ENCODE assay signal across 8 mouse cellular contexts in the genomic region with DNA sequence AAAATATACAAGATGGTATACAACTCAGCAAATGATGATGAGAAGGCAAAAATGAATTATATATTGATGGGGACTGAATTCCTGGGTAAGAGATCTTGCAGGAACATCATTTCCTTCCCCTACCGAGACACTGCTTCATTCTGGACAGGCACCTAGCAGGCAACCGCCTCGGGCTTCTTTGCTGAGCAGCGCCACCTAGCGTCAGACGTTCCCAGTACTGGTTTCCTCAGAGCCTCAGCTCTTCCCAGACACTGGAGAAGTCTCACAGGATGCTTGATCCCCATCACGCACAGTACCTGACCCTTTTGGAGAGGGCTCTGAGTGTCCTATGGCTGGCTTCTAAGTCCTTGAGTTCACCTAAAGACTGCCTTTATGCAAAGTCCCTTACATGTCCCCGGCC.
A peak's percentile ranks its signal among the peaks of the same experiment; 100 is the strongest.
DNase-seq lines count a peak whose midpoint lies in the region; ATAC-seq and TF ChIP-seq lines count a peak whose summit lies in the region.

No protein-coding gene starts in this region.

- no peaks in the 10 kb centered on the region for H3K4me1 ChIP-seq in intestine, embryonic 14.5 days (replicated peaks; ENCODE audit: control insufficient read depth, insufficient read depth, low read length)
- no peaks in the 10 kb centered on the region for H3K4me1 ChIP-seq in midbrain, embryonic 10.5 days

- no peak overlapping the region for H3K9ac ChIP-seq in intestine, embryonic 14.5 days (ENCODE audit: low read length)

- H3K27ac ChIP-seq in gastrocnemius, adult 2 months: no peak overlapping the region
- H3K27ac ChIP-seq in intestine, embryonic 14.5 days (ENCODE audit: low read depth): no peak overlapping the region
- no peak overlapping the region for H3K27ac ChIP-seq in left cerebral cortex, adult 2 months
- no peak overlapping the region for H3K27ac ChIP-seq in midbrain, embryonic 10.5 days (replicated peaks)

- no peak overlapping the region for H3K4me3 ChIP-seq in gastrocnemius, adult 2 months
- no peak overlapping the region for H3K4me3 ChIP-seq in intestine, embryonic 14.5 days (ENCODE audit: low read depth, low read length)
- H3K4me3 ChIP-seq in left cerebral cortex, adult 2 months: no peak overlapping the region
- no peak overlapping the region for H3K4me3 ChIP-seq in midbrain, embryonic 10.5 days

- 16% methylated on average over 8 of the region's 8 CpGs for WGBS in intestine, embryonic 14.5 days
- WGBS in midbrain, embryonic 10.5 days: 17% methylated on average over 8 of the region's 8 CpGs

- no peaks in the 10 kb centered on the region for H3K36me3 ChIP-seq in intestine, embryonic 14.5 days (ENCODE audit: control insufficient read depth, insufficient read depth, low read length)
- no peaks in the 10 kb centered on the region for H3K36me3 ChIP-seq in midbrain, embryonic 10.5 days

- no peak overlapping the region for H3K4me2 ChIP-seq in intestine, embryonic 14.5 days (ENCODE audit: low read length)

- intact Hi-C loops in gastrocnemius, adult 2 months (cut with DNase I): loop anchor here (1.0 to 10.0 kb wide), 2 partner anchors 251 to 455 kb away; no protein-coding TSS in a partner anchor
- intact Hi-C loops in left cerebral cortex, adult 2 months (cut with DNase I): loop anchor here (2.0 to 10.0 kb wide), 4 partner anchors 83 to 1535 kb away; partner anchors contain the start of genes Arrdc4 and Nr2f2

- H3K27me3 ChIP-seq in intestine, embryonic 14.5 days (replicated peaks; ENCODE audit: control insufficient read depth, insufficient read depth, low read length): no peaks in the 10 kb centered on the region
- H3K27me3 ChIP-seq in midbrain, embryonic 10.5 days (ENCODE audit: low read depth, poor library complexity, severe bottlenecking): no peaks in the 10 kb centered on the region

- DNase-seq in adrenal gland, adult 18-20 months (ENCODE audit: low spot score in 2 of 2): peak; percentile 83 to 86
- peak; percentile 80 to 89 for DNase-seq in cerebellum, postnatal 25 days
- peak; percentile 85 for DNase-seq in gastrocnemius, adult 2 months
- DNase-seq in intestine, embryonic 14.5 days (ENCODE audit: low spot score): peak; percentile 91
- DNase-seq in left cerebral cortex, adult 2 months (ENCODE audit: extremely low spot score in 1 of 2, low spot score in 2 of 2): peak; percentile 83 to 90
- peak; percentile 80 for DNase-seq in midbrain, embryonic 10.5 days (ENCODE audit: low spot score)
- peak; percentile 78 for DNase-seq in right cerebral cortex, postnatal 25 days
- DNase-seq in T-cell, adult 2 months (ENCODE audit: low spot score): no peak

- H3K9me3 ChIP-seq in intestine, embryonic 14.5 days (ENCODE audit: control insufficient read depth, low read length): no peaks in the 10 kb centered on the region
- no peaks in the 10 kb centered on the region for H3K9me3 ChIP-seq in midbrain, embryonic 10.5 days (replicated peaks)

- ATAC-seq in intestine, embryonic 14.5 days (replicated peaks; ENCODE audit: low FRiP score, low TSS enrichment, low read depth): no peak

- peak; percentile 96; the same call in 1 of the 2 replicates for TF ChIP-seq CTCF in gastrocnemius, adult 2 months (IDR thresholded peaks at IDR 0.05)
- peak; percentile 92 for TF ChIP-seq CTCF in left cerebral cortex, adult 2 months (IDR thresholded peaks at IDR 0.05)
